Mouse (Mus musculus) granulocyte monocyte progenitor cell, adult 5-6 weeks (primary cell): ENCODE measurements at regions not wholly inside any gene's neighbourhood (a gene's known extent, or its start where the extent isn't known, plus 50 kb on each side); places are given as distances from the start of the nearest gene placed in this dataset.
"Not testable (repeated sequence)": the region's sequence is repeated elsewhere in the genome, so short reads cannot be mapped to it uniquely, and the experiment has no call there.

ENCODE experiments used
- ATAC-seq: replicated peaks from 2 replicates; pipeline ENCODE4 v1.8.0; 2016; ENCODE audit warnings: mild to moderate bottlenecking, moderate TSS enrichment, inconsistent platforms; ENCODE audit not compliant: poor library complexity, severe bottlenecking

DNA sequence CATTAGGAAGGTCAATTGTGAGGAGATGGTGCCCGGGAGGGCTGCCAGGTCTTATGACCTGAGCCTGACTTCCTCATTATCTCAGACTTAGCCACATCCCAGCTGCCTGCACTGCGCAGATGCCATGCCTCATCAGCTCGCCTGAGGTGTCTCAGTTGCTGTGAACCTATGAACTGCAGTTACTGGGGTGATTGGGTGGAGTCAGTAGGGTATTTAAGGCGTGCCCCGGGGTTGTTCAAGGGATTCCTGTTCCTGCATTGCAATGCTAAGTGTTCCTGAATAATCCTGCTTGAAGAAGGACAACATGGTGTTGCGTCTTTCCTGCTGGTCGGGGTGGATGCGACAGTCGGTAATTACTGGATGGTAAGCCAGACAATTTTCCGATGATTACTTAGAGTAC lies 1089.5 kb upstream of the Pot1a start:
- ATAC-seq: not testable (repeated sequence)

- ATAC-seq: peak; percentile 59
These were observed 1054.8 kb upstream of the Pot1a start for GRCm38 (mm10) chr6:26863885-26864284.
